Mouse (Mus musculus) embryonic facial prominence, embryonic 10.5 days (tissue): ENCODE results near the gene Catip. TPM values are rescaled to one million over a fixed set of nuclear protein-coding genes. Genes with fewer than 3 reads are reported as not detected.

Experiments used
- DNase-seq: peaks from one replicate; pipeline ENCODE4 v3.0.0-alpha.2; 2017; ENCODE audit warnings: low spot score
- H3K27ac ChIP-seq: fragments of 300-500 bp; sonication (generic); replicated peaks from 2 replicates; pipeline ENCODE4 v1.5.1; 2016; ENCODE audit warnings: mild to moderate bottlenecking
- H3K27me3 ChIP-seq: fragments of 300-500 bp; sonication (generic); replicated peaks from 2 replicates; pipeline ENCODE4 v1.6.1; 2016; ENCODE audit warnings: low read depth, mild to moderate bottlenecking; ENCODE audit not compliant: poor library complexity, severe bottlenecking
- H3K36me3 ChIP-seq: fragments of 300-500 bp; sonication (generic); replicated peaks from 2 replicates; pipeline ENCODE4 v1.6.1; 2016; ENCODE audit warnings: mild to moderate bottlenecking, moderate library complexity
- H3K4me1 ChIP-seq: fragments of 300-500 bp; sonication (generic); 2 replicates; pipeline ENCODE4 v1.6.1; 2016
- H3K4me3 ChIP-seq: fragments of 300-500 bp; sonication (generic); 2 replicates; pipeline ENCODE4 v1.5.1; 2016; ENCODE audit warnings: mild to moderate bottlenecking, moderate library complexity
- H3K9me3 ChIP-seq: fragments of 300-500 bp; sonication (generic); 2 replicates; pipeline ENCODE4 v1.6.1; 2016; ENCODE audit warnings: mild to moderate bottlenecking
- WGBS: fragments of 180-500 bp; shearing (Covaris S2); methylation state at CpG from one replicate; pipeline ENCODE4 v1.1.7; 2016; 5-methylcytosine and 5-hydroxymethylcytosine counted together
- polyA plus RNA-seq: library from polyadenylated mRNA; unstranded; fragments of >200 nt; fragmentation: Nextera tagmentation; extraction: Ambion mirVana; gene quantifications from 2 replicates; pipeline ENCODE4 v1.2.1, GENCODE M21; 2016

The Catip gene
- polyA plus RNA-seq, 1 experiment from 2014 or later, result 0.22 TPM

GRCm38 (mm10) chr1:74374980-74375379, 13.1 kb downstream of the Catip start, which contains the start of gene Slc11a1:
TSS of gene Slc11a1 (plus strand) at chr1:74375195.
- Histone ChIP-seq H3K9me3 (no peaks in the 10 kb centered on the region), H3K27me3 (no peaks in the 10 kb centered on the region; the same call in 1 of the 2 replicates), H3K4me1 (peaks cover 22% of the 10 kb centered on the region), H3K27ac (no peak within 1 kb of the TSS), H3K36me3 (no peaks in the 10 kb centered on the region), H3K4me3 (no peak within 1 kb of the TSS)
- DNase-seq, result no peak
- WGBS, result 79% methylated on average over 8 of the region's 8 CpGs

- Histone ChIP-seq H3K4me3 (no peak overlapping the region), H3K4me1 (peaks cover 22% of the 10 kb centered on the region), H3K9me3 (no peaks in the 10 kb centered on the region), H3K27ac (no peak overlapping the region), H3K36me3 (no peaks in the 10 kb centered on the region), H3K27me3 (no peaks in the 10 kb centered on the region)
- WGBS, result 78% methylated on average over 10 of the region's 10 CpGs
- no peak for DNase-seq
Measured at GRCm38 (mm10) chr1:74375561-74375960, 13.7 kb downstream of the Catip start.

- Histone ChIP-seq H3K4me3 (no peak overlapping the region), H3K9me3 (no peaks in the 10 kb centered on the region), H3K36me3 (no peaks in the 10 kb centered on the region), H3K27ac (no peak overlapping the region), H3K27me3 (no peaks in the 10 kb centered on the region), H3K4me1 (peaks cover 22% of the 10 kb centered on the region)
- DNase-seq, result no peak
- 80% methylated on average over 4 of the region's 4 CpGs for WGBS
Measured at GRCm38 (mm10) chr1:74376396-74376795, 14.5 kb downstream of the Catip start.

- Histone ChIP-seq H3K9me3 (no peaks in the 10 kb centered on the region), H3K27me3 (no peaks in the 10 kb centered on the region), H3K4me3 (no peak overlapping the region), H3K36me3 (no peaks in the 10 kb centered on the region), H3K27ac (no peak overlapping the region), H3K4me1 (peaks cover 22% of the 10 kb centered on the region)
- DNase-seq, result no peak
- WGBS, result 81% methylated on average over 7 of the region's 7 CpGs
Measured at GRCm38 (mm10) chr1:74379058-74379504, 17.2 kb downstream of the Catip start.

- Histone ChIP-seq H3K27me3 (0 out of 2 replicates have a peak, but pooled peaks cover 3% of the 10 kb centered on the region), H3K4me1 (peaks cover 13% of the 10 kb centered on the region)
- 83% methylated on average over 5 of the region's 5 CpGs for WGBS
Measured at GRCm38 (mm10) chr1:74380484-74380883, 18.6 kb downstream of the Catip start.

GRCm38 (mm10) chr1:74381588-74382021, 19.7 kb downstream of the Catip start:
- Histone ChIP-seq H3K9me3 (no peaks in the 10 kb centered on the region), H3K27me3 (0 out of 2 replicates have a peak, but pooled peaks cover 3% of the 10 kb centered on the region), H3K4me3 (no peak overlapping the region), H3K27ac (no peak overlapping the region), H3K4me1 (peaks cover 7% of the 10 kb centered on the region), H3K36me3 (no peaks in the 10 kb centered on the region)
- WGBS, result 89% methylated on average over 10 of the region's 10 CpGs
- DNase-seq, result no peak

More at GRCm38 (mm10) chr1:74380484-74380883, 18.6 kb downstream of the Catip start:
- Histone ChIP-seq H3K36me3 (no peaks in the 10 kb centered on the region), H3K9me3 (no peaks in the 10 kb centered on the region), H3K4me3 (no peak overlapping the region), H3K27ac (no peak overlapping the region)
- DNase-seq, result no peak

GRCm38 (mm10) chr1:74383385-74383784, 21.5 kb downstream of the Catip start:
- Histone ChIP-seq H3K9me3 (no peaks in the 10 kb centered on the region), H3K4me1 (peaks cover 17% of the 10 kb centered on the region)
- WGBS, result 90% methylated on average over 13 of the region's 13 CpGs

GRCm38 (mm10) chr1:74384525-74384924, 22.6 kb downstream of the Catip start:
- H3K4me3 ChIP-seq, result no peak overlapping the region
- peaks cover 15% of the 10 kb centered on the region for H3K27me3 ChIP-seq
- no peaks in the 10 kb centered on the region for H3K36me3 ChIP-seq
- WGBS, result 88% methylated on average over 8 of the region's 8 CpGs
- H3K9me3 ChIP-seq, result no peaks in the 10 kb centered on the region
- peaks cover 21% of the 10 kb centered on the region for H3K4me1 ChIP-seq
- H3K27ac ChIP-seq, result no peak overlapping the region
- DNase-seq, result no peak

More at GRCm38 (mm10) chr1:74383385-74383784, 21.5 kb downstream of the Catip start:
- DNase-seq, result no peak
- H3K27ac ChIP-seq, result no peak overlapping the region
- H3K4me3 ChIP-seq, result no peak overlapping the region
- H3K36me3 ChIP-seq, result no peaks in the 10 kb centered on the region
- H3K27me3 ChIP-seq, result 0 out of 2 replicates have a peak, but pooled peaks cover 3% of the 10 kb centered on the region

GRCm38 (mm10) chr1:74385064-74385463, 23.2 kb downstream of the Catip start:
- H3K9me3 ChIP-seq, result no peaks in the 10 kb centered on the region
- WGBS, result 93% methylated on average over 10 of the region's 10 CpGs
- H3K4me3 ChIP-seq, result 0 out of 2 replicates have a peak overlapping the region, but pooled peaks have one; percentile 18
- H3K4me1 ChIP-seq, result peaks cover 27% of the 10 kb centered on the region
- H3K27me3 ChIP-seq, result peaks cover 20% of the 10 kb centered on the region
- H3K36me3 ChIP-seq, result no peaks in the 10 kb centered on the region
- H3K27ac ChIP-seq, result peak overlapping the region; percentile 12; the same call in 1 of the 2 replicates
- DNase-seq, result no peak

GRCm38 (mm10) chr1:74385531-74385930, 23.6 kb downstream of the Catip start:
- Histone ChIP-seq H3K36me3 (no peaks in the 10 kb centered on the region), H3K27me3 (peaks cover 20% of the 10 kb centered on the region), H3K4me3 (no peak overlapping the region), H3K9me3 (no peaks in the 10 kb centered on the region), H3K27ac (peak overlapping the region; percentile 12; the same call in 1 of the 2 replicates), H3K4me1 (peaks cover 31% of the 10 kb centered on the region)
- 89% methylated on average over 8 of the region's 8 CpGs for WGBS
- no peak for DNase-seq

GRCm38 (mm10) chr1:74386363-74386713, 24.4 kb downstream of the Catip start:
- Histone ChIP-seq H3K4me3 (peak overlapping the region; percentile 58), H3K36me3 (no peaks in the 10 kb centered on the region), H3K27ac (peak overlapping the region; percentile 95), H3K9me3 (no peaks in the 10 kb centered on the region), H3K4me1 (peaks cover 40% of the 10 kb centered on the region), H3K27me3 (peaks cover 20% of the 10 kb centered on the region)
- no peak for DNase-seq
- WGBS, result 60% methylated on average over 8 of the region's 10 CpGs

GRCm38 (mm10) chr1:74386714-74387385, 24.9 kb downstream of the Catip start:
- Histone ChIP-seq H3K4me1 (peaks cover 40% of the 10 kb centered on the region), H3K4me3 (peak overlapping the region; percentile 58), H3K27me3 (peaks cover 20% of the 10 kb centered on the region), H3K36me3 (no peaks in the 10 kb centered on the region), H3K9me3 (no peaks in the 10 kb centered on the region), H3K27ac (peak overlapping the region; percentile 95)
- peak; percentile 95 for DNase-seq
- under 1% methylated on average over 26 of the region's 26 CpGs for WGBS

GRCm38 (mm10) chr1:74387386-74387988, 25.6 kb downstream of the Catip start:
- Histone ChIP-seq H3K27me3 (peaks cover 20% of the 10 kb centered on the region), H3K4me3 (peak overlapping the region; percentile 58), H3K9me3 (no peaks in the 10 kb centered on the region), H3K36me3 (no peaks in the 10 kb centered on the region), H3K4me1 (peaks cover 46% of the 10 kb centered on the region), H3K27ac (peak overlapping the region; percentile 95)
- WGBS, result 61% methylated on average over 15 of the region's 15 CpGs
- no peak for DNase-seq
